Mouse (Mus musculus) MEL (cell line): ENCODE measurements around the gene Gm20388.

Source experiments
- CTCF ChIP-seq, 3 experiments: IDR thresholded peaks in 2 of 3; conservative IDR thresholded peaks in 1 of 3; 2 replicates each; pipeline ENCODE4 v1.5.1; 2011 to 2012; ENCODE audit warnings: low read length in 3 of 3, low read depth in 2 of 3, mild to moderate bottlenecking in 2 of 3, improper control_type of control experiment in 1 of 3, inconsistent platforms in 1 of 3, mixed read lengths in 1 of 3, moderate library complexity in 1 of 3; ENCODE audit not compliant: control insufficient read depth in 1 of 3, insufficient read depth in 1 of 3, poor library complexity in 1 of 3, severe bottlenecking in 1 of 3
- EP300 ChIP-seq, 2 experiments: IDR thresholded peaks; 2 replicates each; pipeline ENCODE4 v1.6.1; 2011; ENCODE audit warnings: improper control_type of control experiment in 2 of 2, low read length in 2 of 2, low read depth in 1 of 2, mild to moderate bottlenecking in 1 of 2
- POLR2A ChIP-seq, 2 experiments: IDR thresholded peaks; 2 replicates each; pipeline ENCODE4 v1.6.1; 2011 to 2012; ENCODE audit warnings: low read length in 2 of 2, mild to moderate bottlenecking in 2 of 2, control low read depth in 1 of 2, improper control_type of control experiment in 1 of 2, low read depth in 1 of 2, moderate library complexity in 1 of 2; ENCODE audit not compliant: control insufficient read depth in 1 of 2, insufficient read depth in 1 of 2, poor library complexity in 1 of 2
- SMC3 ChIP-seq: IDR thresholded peaks from 2 replicates; pipeline ENCODE4 v1.6.1; 2011; ENCODE audit warnings: low read depth, low read length, improper control_type of control experiment
- TAL1 ChIP-seq: IDR thresholded peaks from 2 replicates; pipeline ENCODE4 v1.6.1; 2012; ENCODE audit warnings: mild to moderate bottlenecking, inconsistent platforms, low read length, moderate library complexity, mixed read lengths
- TBP ChIP-seq: IDR thresholded peaks from 2 replicates; pipeline ENCODE4 v1.8.0; 2011; ENCODE audit warnings: low read depth, low read length, improper control_type of control experiment
- USF1 ChIP-seq: IDR thresholded peaks from 2 replicates; pipeline ENCODE4 v1.6.1; 2014; ENCODE audit warnings: low read depth, mild to moderate bottlenecking, inconsistent platforms, low read length, improper control_type of control experiment, moderate library complexity

GRCm38 (mm10) chr8:120297000-120297399, 386.4 kb downstream of the Gm20388 start:
- TF ChIP-seq TBP: no peak
- TF ChIP-seq TAL1: no peak
- no peak for TF ChIP-seq POLR2A (IDR thresholded peaks at IDR 0.05; ENCODE audit: control insufficient read depth in 1 of 2, insufficient read depth in 1 of 2, low read depth in 1 of 2, low read length in 2 of 2, poor library complexity in 1 of 2)
- no peak for TF ChIP-seq CTCF (IDR thresholded peaks at IDR 0.05 in 2 of 3, conservative IDR thresholded peaks at IDR 0.05 in 1 of 3; ENCODE audit: control insufficient read depth in 1 of 3, insufficient read depth in 1 of 3, low read depth in 2 of 3, low read length in 3 of 3, poor library complexity in 1 of 3, severe bottlenecking in 1 of 3)
- TF ChIP-seq USF1: no peak
- no peak for TF ChIP-seq EP300 (IDR thresholded peaks at IDR 0.05; ENCODE audit: low read depth in 1 of 2, low read length in 2 of 2)
- TF ChIP-seq SMC3: no peak
